Comparison of ENCODE assay signal across 23 mouse cellular contexts in the genomic region with DNA sequence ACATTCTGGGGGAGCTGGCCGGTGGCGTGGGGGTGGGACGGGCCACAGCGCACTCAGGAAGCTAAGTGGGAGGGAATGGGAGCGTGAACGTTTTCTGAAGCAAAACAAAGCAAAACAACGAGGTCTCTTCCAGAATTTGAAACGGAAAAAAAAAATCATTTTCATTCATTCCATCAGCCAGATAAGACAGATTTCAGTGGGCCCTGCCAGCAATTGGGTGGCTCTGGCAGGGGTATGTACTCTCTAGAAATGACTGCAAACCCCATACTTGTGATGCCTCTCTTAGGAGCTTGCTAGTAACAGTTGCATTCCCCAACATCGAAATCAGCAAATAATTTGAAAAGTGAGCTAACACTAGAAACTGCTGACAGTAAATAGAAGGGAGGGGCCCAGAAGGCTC.
A peak's percentile ranks its signal among the peaks of the same experiment; 100 is the strongest.
DNase-seq lines count a peak whose midpoint lies in the region; ATAC-seq and TF ChIP-seq lines count a peak whose summit lies in the region.
"Had no signal": no experiment of that assay in that cellular context is flagged by ENCODE, and none has a peak within 500 bp of the region (broad histone marks: within the 10 kb centered on the region; RNA-seq: fewer than 3 reads in every experiment).

No protein-coding gene starts in this region.

- peaks cover 23% of the 10 kb centered on the region for H3K36me3 ChIP-seq in forebrain, embryonic 12.5 days (replicated peaks)
- H3K36me3 ChIP-seq in forebrain, embryonic 11.5 days (ENCODE audit: control insufficient read depth, insufficient read depth, low read length): no peaks in the 10 kb centered on the region
- no peaks in the 10 kb centered on the region for H3K36me3 ChIP-seq in heart, embryonic 15.5 days

- no peak for TF ChIP-seq POLR2A in brain, embryonic 14.5 days (IDR thresholded peaks at IDR 0.05; ENCODE audit: borderline replicate concordance, extremely low read depth, insufficient read depth, insufficient read length, poor library complexity, severe bottlenecking)

- intact Hi-C loops in heart, postnatal 10 days (cut with DNase I): no loop called here

- no peak overlapping the region for H3K4me3 ChIP-seq in forebrain, embryonic 12.5 days (replicated peaks)
- no peak overlapping the region for H3K4me3 ChIP-seq in forebrain, embryonic 11.5 days (ENCODE audit: low read depth, low read length)
- H3K4me3 ChIP-seq in heart, embryonic 15.5 days: no peak overlapping the region
- H3K4me3 ChIP-seq: embryonic facial prominence, embryonic 12.5 days; gastrocnemius, adult 2 months; limb, embryonic 13.5 days; liver, embryonic 12.5 days; neural tube, embryonic 12.5 days had no signal

- peaks cover 41% of the 10 kb centered on the region for H3K4me1 ChIP-seq in forebrain, embryonic 12.5 days
- peaks cover 12% of the 10 kb centered on the region for H3K4me1 ChIP-seq in forebrain, embryonic 11.5 days (replicated peaks; ENCODE audit: control insufficient read depth, insufficient read depth, low read length)
- peaks cover 63% of the 10 kb centered on the region for H3K4me1 ChIP-seq in heart, embryonic 15.5 days (replicated peaks)
- H3K4me1 ChIP-seq: embryonic facial prominence, embryonic 12.5 days; liver, embryonic 12.5 days had no signal

- H3K4me2 ChIP-seq in forebrain, embryonic 12.5 days: no peak overlapping the region
- H3K4me2 ChIP-seq in forebrain, embryonic 11.5 days (ENCODE audit: low read depth, low read length, severe bottlenecking): no peak overlapping the region
- no peak overlapping the region for H3K4me2 ChIP-seq in heart, embryonic 15.5 days
- H3K4me2 ChIP-seq: embryonic facial prominence, embryonic 12.5 days; limb, embryonic 13.5 days; liver, embryonic 12.5 days; neural tube, embryonic 12.5 days had no signal

- ATAC-seq in forebrain, embryonic 12.5 days (ENCODE audit: low FRiP score): no peak
- ATAC-seq in forebrain, embryonic 11.5 days (replicated peaks; ENCODE audit: low FRiP score): no peak
- ATAC-seq in heart, embryonic 15.5 days (replicated peaks; ENCODE audit: insufficient number of reproducible peaks, insufficient read depth, low FRiP score, low read depth): no peak
- ATAC-seq: intestine, embryonic 16.5 days; liver, embryonic 12.5 days had no signal

- TF ChIP-seq CTCF in brain, embryonic 14.5 days (IDR thresholded peaks at IDR 0.05; ENCODE audit: borderline replicate concordance, extremely low read depth, insufficient read depth, insufficient read length): no peak

- H3K27me3 ChIP-seq in forebrain, embryonic 12.5 days: no peaks in the 10 kb centered on the region
- no peaks in the 10 kb centered on the region for H3K27me3 ChIP-seq in forebrain, embryonic 11.5 days (ENCODE audit: control insufficient read depth, insufficient read depth, low read length)
- H3K27me3 ChIP-seq in heart, embryonic 15.5 days: no peaks in the 10 kb centered on the region
- H3K27me3 ChIP-seq: embryonic facial prominence, embryonic 12.5 days; limb, embryonic 13.5 days; liver, embryonic 12.5 days; neural tube, embryonic 12.5 days had no signal

- DNase-seq in forebrain, embryonic 11.5 days (ENCODE audit: low spot score): no peak
- no peak for DNase-seq in heart, postnatal 10 days
- DNase-seq in layer of hippocampus, postnatal 14 days (ENCODE audit: low spot score in 2 of 2): peak; percentile 24 to 67
- DNase-seq in layer of hippocampus, adult 11-12 months (ENCODE audit: low spot score): no peak
- peak; percentile 60 for DNase-seq in brain, embryonic 14.5 days (ENCODE audit: low read depth)
- no peak for DNase-seq in right cerebral cortex, postnatal 36 days (ENCODE audit: low spot score in 2 of 2)
- DNase-seq: adrenal gland, postnatal 10 days; cerebellum, adult 2 months; cerebellum, postnatal 25 days; gastrocnemius, adult 2 months; kidney, adult 9 months; kidney, postnatal 14 days; lung, adult 2 months; retina, postnatal 1 day; right cerebral cortex, postnatal 25 days; thymus, postnatal 14 days had no signal

- 87% methylated on average over 9 of the region's 9 CpGs for WGBS in forebrain, embryonic 12.5 days
- 83% methylated on average over 9 of the region's 9 CpGs for WGBS in forebrain, embryonic 11.5 days
- WGBS in heart, embryonic 15.5 days: 55% methylated on average over 9 of the region's 9 CpGs

- peak overlapping the region; percentile 46; the same call in 1 of the 2 replicates for H3K27ac ChIP-seq in forebrain, embryonic 12.5 days
- H3K27ac ChIP-seq in forebrain, embryonic 11.5 days (ENCODE audit: low read depth, low read length): no peak overlapping the region
- peak overlapping the region; percentile 60; the same call in 1 of the 2 replicates for H3K27ac ChIP-seq in heart, embryonic 15.5 days
- H3K27ac ChIP-seq: embryonic facial prominence, embryonic 12.5 days; gastrocnemius, adult 2 months; limb, embryonic 13.5 days; liver, embryonic 12.5 days; neural tube, embryonic 12.5 days had no signal

- no peaks in the 10 kb centered on the region for H3K9me3 ChIP-seq in forebrain, embryonic 12.5 days
- no peaks in the 10 kb centered on the region for H3K9me3 ChIP-seq in forebrain, embryonic 11.5 days (ENCODE audit: control insufficient read depth, low read length)
- H3K9me3 ChIP-seq in heart, embryonic 15.5 days (replicated peaks): no peaks in the 10 kb centered on the region
- H3K9me3 ChIP-seq: embryonic facial prominence, embryonic 12.5 days; limb, embryonic 13.5 days; liver, embryonic 12.5 days; neural tube, embryonic 12.5 days had no signal

- no peak overlapping the region for H3K9ac ChIP-seq in forebrain, embryonic 12.5 days
- H3K9ac ChIP-seq in forebrain, embryonic 11.5 days (ENCODE audit: low read length): no peak overlapping the region
- H3K9ac ChIP-seq in heart, embryonic 15.5 days: no peak overlapping the region
- H3K9ac ChIP-seq: embryonic facial prominence, embryonic 12.5 days; limb, embryonic 13.5 days; liver, embryonic 12.5 days; neural tube, embryonic 12.5 days had no signal

Comparison
In these comparisons a context has a peak if more than half of its experiments do, and no peak if none do; other contexts are left out.
1. DNase-seq: peak in layer of hippocampus, postnatal 14 days (2 of 2) and brain, embryonic 14.5 days (single experiment); none in forebrain, embryonic 11.5 days (single experiment), heart, postnatal 10 days (0 of 2), layer of hippocampus, adult 11-12 months (single experiment) and right cerebral cortex, postnatal 36 days (0 of 2).